ENCODE assay signal across 8 mouse cellular contexts in the genomic region with DNA sequence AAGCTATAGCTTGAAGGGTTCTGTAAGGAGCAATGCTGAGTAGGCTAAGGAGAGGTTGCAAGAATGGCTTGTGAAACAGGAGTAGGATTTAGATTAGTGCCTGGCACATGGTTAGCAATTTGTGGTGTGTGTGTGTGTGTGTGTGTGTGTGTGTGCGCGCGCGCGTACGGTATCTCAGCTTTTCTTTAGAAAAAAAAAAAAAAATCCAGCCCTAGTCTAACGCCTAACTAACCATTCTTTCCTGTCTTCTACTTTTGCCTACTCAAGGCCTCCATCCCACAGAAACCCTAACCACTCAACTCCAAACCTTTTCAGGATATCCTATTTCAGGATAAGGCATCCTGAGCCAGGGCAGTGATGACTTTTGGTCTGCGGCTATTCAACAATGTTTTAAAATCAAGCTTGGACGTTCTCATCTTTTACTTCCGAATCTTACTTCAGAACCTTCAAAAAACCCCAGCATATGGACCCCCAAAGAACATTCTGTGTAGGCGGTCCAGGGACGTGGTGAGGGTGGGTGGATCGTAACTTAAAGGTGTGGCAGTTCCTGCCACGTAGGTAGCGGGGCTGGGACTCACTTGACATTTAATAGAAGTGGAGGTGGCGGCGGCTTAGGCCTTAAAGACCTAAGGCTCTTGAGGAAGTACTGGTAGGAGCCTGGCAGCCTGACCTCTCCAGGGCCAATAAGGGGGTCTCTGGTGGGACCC. TPM values are rescaled to one million over a fixed set of nuclear protein-coding genes. Genes with fewer than 3 reads are reported as not detected.
DNase-seq lines count a peak whose midpoint lies in the region; ATAC-seq and TF ChIP-seq lines count a peak whose summit lies in the region.

No protein-coding gene starts in this region.

- H3K9me3 ChIP-seq in limb, embryonic 12.5 days, result no peaks in the 10 kb centered on the region
- no peaks in the 10 kb centered on the region for H3K9me3 ChIP-seq in stomach, embryonic 15.5 days

- no peaks in the 10 kb centered on the region for H3K36me3 ChIP-seq in spleen, adult 2 months (ENCODE audit: control insufficient read depth, insufficient read depth, low read length)
- H3K36me3 ChIP-seq in limb, embryonic 12.5 days, result peaks cover 5% of the 10 kb centered on the region; the same call in 1 of the 2 replicates
- H3K36me3 ChIP-seq in stomach, embryonic 15.5 days, result no peaks in the 10 kb centered on the region

- no peak for TF ChIP-seq CTCF in spleen, adult 2 months (IDR thresholded peaks at IDR 0.05; ENCODE audit: extremely low read depth, insufficient read depth, insufficient read length, insufficient replicate concordance)

- WGBS in spleen, adult 2 months, result 31% methylated on average over 17 of the region's 17 CpGs
- 36% methylated on average over 17 of the region's 17 CpGs for WGBS in limb, embryonic 12.5 days
- 33% methylated on average over 17 of the region's 17 CpGs for WGBS in stomach, embryonic 15.5 days

- H3K4me1 ChIP-seq in spleen, adult 2 months (ENCODE audit: control insufficient read depth, insufficient read depth, insufficient read length), result peaks cover 3% of the 10 kb centered on the region; the same call in 1 of the 2 replicates
- peaks cover 25% of the 10 kb centered on the region for H3K4me1 ChIP-seq in limb, embryonic 12.5 days (replicated peaks)
- peaks cover 12% of the 10 kb centered on the region for H3K4me1 ChIP-seq in stomach, embryonic 15.5 days

- H3K4me3 ChIP-seq in spleen, adult 2 months (ENCODE audit: extremely low read depth, insufficient read depth, insufficient read length), result peak overlapping the region; percentile 86
- peak overlapping the region; percentile 96 for H3K4me3 ChIP-seq in limb, embryonic 12.5 days (replicated peaks)
- peak overlapping the region; percentile 96 for H3K4me3 ChIP-seq in stomach, embryonic 15.5 days (replicated peaks)

- peak overlapping the region; percentile 71 for H3K4me2 ChIP-seq in limb, embryonic 12.5 days
- peak overlapping the region; percentile 83 for H3K4me2 ChIP-seq in stomach, embryonic 15.5 days

- H3K9ac ChIP-seq in limb, embryonic 12.5 days (replicated peaks), result peak overlapping the region; percentile 96; the same call in 1 of the 2 replicates
- H3K9ac ChIP-seq in stomach, embryonic 15.5 days, result peak overlapping the region; percentile 89

- peak; percentile 56 for ATAC-seq in erythroblast, adult 5-6 weeks (replicated peaks; ENCODE audit: low FRiP score, poor library complexity, severe bottlenecking)
- ATAC-seq in limb, embryonic 12.5 days (ENCODE audit: insufficient number of reproducible peaks, insufficient read depth, low FRiP score, low TSS enrichment, low read depth), result no peak
- ATAC-seq in stomach, embryonic 15.5 days (ENCODE audit: insufficient read depth, low FRiP score, low read depth), result no peak; the same call in 1 of the 2 replicates

- peaks cover 2% of the 10 kb centered on the region; the same call in 1 of the 2 replicates for H3K27me3 ChIP-seq in spleen, adult 2 months (ENCODE audit: control insufficient read depth, insufficient read depth, low read length)
- no peaks in the 10 kb centered on the region for H3K27me3 ChIP-seq in limb, embryonic 12.5 days
- H3K27me3 ChIP-seq in stomach, embryonic 15.5 days (replicated peaks), result no peaks in the 10 kb centered on the region

- no peak for DNase-seq in spleen, adult 2 months (ENCODE audit: low read depth in 1 of 2, low spot score in 2 of 2)
- no peak for DNase-seq in spleen, postnatal 14 days (ENCODE audit: low spot score in 2 of 2)
- no peak for DNase-seq in right cerebral cortex, adult 18-20 months
- DNase-seq in left cerebral cortex, adult 8-10 months (ENCODE audit: low spot score in 2 of 2), result no peak
- no peak for DNase-seq in ovary, postnatal 14 days (ENCODE audit: low spot score)

- TF ChIP-seq POLR2A in spleen, adult 2 months (IDR thresholded peaks at IDR 0.05; ENCODE audit: low read depth, low read length), result no peak

- H3K27ac ChIP-seq in spleen, adult 2 months (ENCODE audit: insufficient read depth, low read length), result peak overlapping the region; percentile 56; the same call in 1 of the 2 replicates
- peak overlapping the region; percentile 98; the same call in 1 of the 2 replicates for H3K27ac ChIP-seq in limb, embryonic 12.5 days
- peak overlapping the region; percentile 97 for H3K27ac ChIP-seq in stomach, embryonic 15.5 days

RNA-seq across cellular contexts. Expression of a gene that starts 0.5 kb away (rescaled TPM):
- 29.8 and 46.9 TPM in 2 replicates for polyA plus RNA-seq in spleen, adult 2 months (2012; rRNA removed)
- total RNA-seq in erythroblast, adult 5-6 weeks (2015; ENCODE audit: low replicate concordance), result 34.6 and 37.0 TPM in 2 replicates
- total RNA-seq in erythroblast, adult 5-6 weeks (2017; ENCODE audit: low replicate concordance), result 26.9 and 35.8 TPM in 2 replicates
- polyA plus RNA-seq in limb, embryonic 12.5 days (2016; fragmentation: Nextera tagmentation; extraction: Ambion mirVana), result 124 and 133 TPM in 2 replicates
- polyA plus RNA-seq in stomach, embryonic 15.5 days (2015; fragmentation: Nextera tagmentation; extraction: Ambion mirVana), result 98.1 and 99.0 TPM in 2 replicates
- total RNA-seq in left cerebral cortex, adult 8-10 months (2022), result 10 to 100 TPM; 28.6 to 34.4 (median 33.1) TPM

RNA-seq across cellular contexts. Expression of a gene that starts 43.1 kb away (rescaled TPM):
- 149 and 297 TPM in 2 replicates for polyA plus RNA-seq in spleen, adult 2 months (2012; rRNA removed)
- total RNA-seq in erythroblast, adult 5-6 weeks (2015; ENCODE audit: low replicate concordance), result 7.1 and 9.2 TPM in 2 replicates
- total RNA-seq in erythroblast, adult 5-6 weeks (2017; ENCODE audit: low replicate concordance), result 3.8 and 10.3 TPM in 2 replicates
- 28.3 and 31.6 TPM in 2 replicates for polyA plus RNA-seq in limb, embryonic 12.5 days (2016; fragmentation: Nextera tagmentation; extraction: Ambion mirVana)
- polyA plus RNA-seq in stomach, embryonic 15.5 days (2015; fragmentation: Nextera tagmentation; extraction: Ambion mirVana), result 38.0 and 41.1 TPM in 2 replicates
- 10 to 100 TPM; 20.0 to 24.5 (median 20.5) TPM for total RNA-seq in left cerebral cortex, adult 8-10 months (2022)
